Mouse (Mus musculus) intestine, embryonic 15.5 days (tissue): ENCODE results near the gene Vgll3. TPM values are rescaled to one million over a fixed set of nuclear protein-coding genes. Genes with fewer than 3 reads are reported as not detected.

ENCODE experiments used
- ATAC-seq: fragments of 200-750 bp; cut with Nextera tagmentation; 2 replicates; pipeline ENCODE4 v1.8.0; 2017; ENCODE audit warnings: moderate TSS enrichment, moderate library complexity
- H3K27ac ChIP-seq: fragments of 300-500 bp; sonication (generic); 2 replicates; pipeline ENCODE4 v1.5.1; 2015; ENCODE audit warnings: mild to moderate bottlenecking, inconsistent platforms
- H3K27me3 ChIP-seq: fragments of 300-500 bp; sonication (generic); replicated peaks from 2 replicates; pipeline ENCODE4 v1.6.1; 2015; ENCODE audit warnings: inconsistent platforms
- H3K36me3 ChIP-seq: fragments of 300-500 bp; sonication (generic); 2 replicates; pipeline ENCODE4 v1.6.1; 2015; ENCODE audit warnings: inconsistent platforms
- H3K4me1 ChIP-seq: fragments of 300-500 bp; sonication (generic); replicated peaks from 2 replicates; pipeline ENCODE4 v1.6.1; 2015; ENCODE audit warnings: inconsistent platforms
- H3K4me2 ChIP-seq: fragments of 300-500 bp; sonication (generic); replicated peaks from 2 replicates; pipeline ENCODE4 v1.6.1; 2015; ENCODE audit warnings: mild to moderate bottlenecking, inconsistent platforms
- H3K4me3 ChIP-seq: fragments of 300-500 bp; sonication (generic); replicated peaks from 2 replicates; pipeline ENCODE4 v1.5.1; 2015; ENCODE audit warnings: inconsistent platforms
- H3K9ac ChIP-seq: fragments of 300-500 bp; sonication (generic); 2 replicates; pipeline ENCODE4 v1.6.1; 2015; ENCODE audit warnings: inconsistent platforms
- H3K9me3 ChIP-seq: fragments of 300-500 bp; sonication (generic); 2 replicates; pipeline ENCODE4 v1.6.1; 2016; ENCODE audit warnings: inconsistent platforms
- WGBS: fragments of 180-500 bp; shearing (Covaris S2); methylation state at CpG from one replicate; pipeline ENCODE4 v1.1.7; 2015; 5-methylcytosine and 5-hydroxymethylcytosine counted together
- polyA plus RNA-seq: library from polyadenylated mRNA; unstranded; fragments of >200 nt; fragmentation: Nextera tagmentation; extraction: Ambion mirVana; gene quantifications from 2 replicates; pipeline ENCODE4 v1.2.1, GENCODE M21; 2015

The Vgll3 gene
- polyA plus RNA-seq, 1 experiment from 2014 or later = 4.3 TPM

DNA sequence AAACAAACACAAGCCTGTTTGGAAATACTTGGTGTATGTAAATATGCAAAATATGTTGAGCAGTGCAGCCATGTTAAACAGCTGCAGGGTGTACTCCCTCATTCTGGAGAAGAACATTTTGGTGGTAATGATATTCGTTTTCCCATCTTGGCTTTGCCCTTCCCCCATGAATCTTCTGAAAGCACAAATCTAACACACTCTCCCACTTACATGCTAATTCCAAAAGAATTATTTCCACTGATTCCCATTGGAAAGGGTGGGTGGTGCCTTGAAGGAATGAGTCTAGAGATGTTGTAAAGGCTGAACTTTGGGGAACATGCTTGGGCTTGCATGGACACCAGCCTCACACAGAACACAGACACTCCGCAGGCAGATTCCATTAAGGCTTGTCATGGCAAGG is 53.9 kb downstream of the Vgll3 start:
- H3K9me3 ChIP-seq = no peaks in the 10 kb centered on the region
- H3K36me3 ChIP-seq = no peaks in the 10 kb centered on the region
- WGBS = 79% methylated on average over 2 of the region's 2 CpGs
- H3K4me3 ChIP-seq = no peak overlapping the region
- no peaks in the 10 kb centered on the region for H3K27me3 ChIP-seq
- ATAC-seq = no peak
- H3K4me2 ChIP-seq = no peak overlapping the region
- H3K4me1 ChIP-seq = no peaks in the 10 kb centered on the region
- no peak overlapping the region for H3K27ac ChIP-seq
- H3K9ac ChIP-seq = no peak overlapping the region

- no peaks in the 10 kb centered on the region for H3K27me3 ChIP-seq
- H3K9ac ChIP-seq = no peak overlapping the region
- H3K4me1 ChIP-seq = no peaks in the 10 kb centered on the region
- WGBS = 72% methylated on average over 4 of the region's 4 CpGs
- no peak for ATAC-seq
- no peaks in the 10 kb centered on the region for H3K36me3 ChIP-seq
- H3K27ac ChIP-seq = no peak overlapping the region
- H3K4me2 ChIP-seq = no peak overlapping the region
- no peaks in the 10 kb centered on the region for H3K9me3 ChIP-seq
- H3K4me3 ChIP-seq = no peak overlapping the region
Observed at GRCm38 (mm10) chr16:65888940-65889339, 73.9 kb downstream of the Vgll3 start.
